Mouse (Mus musculus): Measurements from ENCODE around the gene Pcgf1. TPM values are rescaled to one million over a fixed set of nuclear protein-coding genes. Genes with fewer than 3 reads are reported as not detected.

Pcgf1 gene
- total RNA-seq, 2 experiments from 2014 or later: 7.2 to 10.2 TPM

DNA sequence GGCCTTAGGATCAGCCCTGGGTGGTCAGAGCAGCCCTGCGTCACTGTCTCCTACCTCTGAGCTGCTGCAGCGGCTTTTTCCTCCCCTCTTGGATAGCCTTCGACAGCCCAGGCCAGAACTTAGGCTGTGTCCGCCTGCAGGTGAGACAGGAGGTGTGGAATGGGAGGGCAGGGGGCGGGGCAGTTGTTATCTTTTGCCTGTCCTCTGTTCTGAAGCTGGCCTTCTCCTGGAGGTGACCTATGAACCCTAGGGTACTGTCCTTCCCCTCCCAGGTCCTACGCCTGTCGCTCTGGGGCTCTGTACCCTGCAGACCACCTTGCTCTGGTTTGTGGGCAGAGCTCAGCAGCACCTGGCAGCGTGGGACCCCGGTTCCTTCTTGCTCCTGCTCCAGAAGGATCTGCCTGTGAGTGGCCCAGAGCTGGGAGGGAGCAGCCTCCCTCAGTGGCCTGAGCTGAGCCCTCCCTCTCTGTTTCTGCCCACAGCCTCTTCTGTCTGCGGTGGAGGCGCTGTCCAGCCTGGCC is 25.5 kb downstream of the Pcgf1 start:
- no peak for DNase-seq

DNA sequence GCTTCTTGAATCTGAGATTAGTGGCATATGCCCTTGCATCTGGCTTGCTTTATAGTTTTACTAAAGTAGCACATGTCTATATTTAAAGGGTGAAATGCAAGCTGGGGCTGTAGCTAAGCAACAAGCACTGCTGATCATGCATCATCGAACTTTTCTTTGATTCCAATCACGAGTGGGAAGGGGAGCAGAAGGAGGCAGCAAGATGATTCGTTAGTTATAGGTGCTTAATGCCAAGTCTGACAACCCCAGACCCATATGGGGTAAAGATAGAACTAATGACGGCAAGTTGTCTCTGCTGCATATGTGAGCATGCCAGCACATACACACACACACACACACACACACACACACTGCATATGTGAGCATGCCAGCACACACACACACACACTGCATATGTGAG is 26.5 kb downstream of the Pcgf1 start:
- DNase-seq: no peak

DNA sequence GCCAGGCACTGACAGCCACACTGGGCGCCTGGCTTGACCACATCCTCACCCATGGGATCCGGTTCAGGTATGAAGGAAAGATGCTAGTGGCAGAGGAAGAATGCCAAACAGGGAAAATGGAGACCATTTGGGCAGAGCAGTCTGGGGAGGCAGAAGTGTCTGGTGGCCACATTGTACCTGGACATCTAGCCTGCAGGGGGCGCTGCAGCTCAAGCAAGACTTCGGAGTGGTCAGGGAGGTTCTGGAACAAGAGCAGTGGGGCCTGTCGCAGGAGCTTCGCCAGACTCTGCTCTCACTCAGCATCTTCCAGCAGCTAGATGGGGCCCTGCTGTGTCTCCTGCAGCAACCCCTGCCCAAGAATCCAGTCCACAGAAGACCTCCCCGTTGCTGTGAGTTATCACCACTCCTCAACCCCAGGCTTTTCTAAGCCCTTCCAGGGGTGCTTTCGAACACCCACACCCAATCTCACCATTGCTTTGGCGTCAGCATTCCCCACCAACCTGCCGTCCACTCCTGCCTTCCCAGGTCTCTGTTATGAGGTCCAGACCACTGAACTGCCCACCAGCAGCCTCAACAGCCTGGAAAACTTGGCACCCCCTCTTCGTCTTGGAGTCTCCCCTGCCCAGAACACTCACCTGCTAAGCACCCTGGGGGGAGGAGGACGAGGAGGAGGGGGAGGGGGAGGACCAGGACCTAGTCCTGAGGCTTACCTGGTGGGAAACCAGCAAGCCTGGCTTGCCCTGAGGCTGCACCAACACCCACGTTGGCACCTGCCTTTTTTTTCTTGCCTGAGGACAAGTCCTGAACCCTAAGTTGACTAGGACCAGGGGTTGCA is 30.1 kb downstream of the Pcgf1 start:
- DNase-seq: peak; percentile 88

DNA sequence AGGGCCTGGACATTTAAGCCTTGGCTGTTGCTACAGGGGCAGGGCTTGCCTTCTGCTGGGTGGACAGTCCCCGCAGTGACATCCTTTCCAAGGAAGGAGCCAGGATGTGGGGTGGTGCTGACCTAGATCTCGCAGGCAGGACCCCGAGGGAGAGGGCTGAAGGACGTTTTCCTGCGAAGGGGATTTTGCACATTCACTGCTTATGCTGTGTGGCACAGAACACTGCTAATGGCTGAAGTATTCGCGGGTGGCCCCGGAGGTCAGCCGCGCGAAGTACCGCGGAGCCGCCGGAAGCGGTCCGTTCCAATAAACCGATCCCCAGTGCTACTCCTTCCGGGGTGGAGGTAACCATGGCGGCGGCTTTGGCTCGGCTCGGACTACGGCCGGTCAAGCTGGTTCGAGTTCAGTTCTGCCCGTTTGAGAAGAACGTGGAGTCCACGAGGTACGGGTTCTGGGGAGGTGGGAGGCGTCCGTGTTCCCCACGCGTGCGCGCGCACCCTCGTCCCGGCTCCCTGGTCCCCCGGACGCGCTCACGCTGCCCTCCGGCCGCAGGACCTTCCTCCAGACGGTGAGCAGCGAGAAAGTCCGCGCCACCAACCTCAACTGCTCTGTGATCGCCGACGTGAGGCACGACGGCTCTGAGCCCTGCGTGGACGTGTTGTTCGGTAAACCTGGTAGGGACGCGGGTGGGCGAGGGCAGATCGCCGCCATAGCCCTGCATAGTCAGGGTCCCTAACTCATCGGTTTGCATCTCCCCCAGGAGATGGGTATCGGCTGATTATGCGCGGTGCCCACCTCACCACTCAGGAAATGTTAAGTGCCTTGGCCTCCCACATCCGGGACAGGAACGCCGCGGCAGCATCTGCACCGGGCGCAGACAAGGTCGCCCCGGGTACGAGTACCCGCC is 31.3 kb downstream of the Pcgf1 start, which contains the start of gene Mrpl53:
Gene Mrpl53, plus strand, starts transcription at position 279 of the 907 bp plus-strand sequence.
- peak; percentile 87 for DNase-seq

DNA sequence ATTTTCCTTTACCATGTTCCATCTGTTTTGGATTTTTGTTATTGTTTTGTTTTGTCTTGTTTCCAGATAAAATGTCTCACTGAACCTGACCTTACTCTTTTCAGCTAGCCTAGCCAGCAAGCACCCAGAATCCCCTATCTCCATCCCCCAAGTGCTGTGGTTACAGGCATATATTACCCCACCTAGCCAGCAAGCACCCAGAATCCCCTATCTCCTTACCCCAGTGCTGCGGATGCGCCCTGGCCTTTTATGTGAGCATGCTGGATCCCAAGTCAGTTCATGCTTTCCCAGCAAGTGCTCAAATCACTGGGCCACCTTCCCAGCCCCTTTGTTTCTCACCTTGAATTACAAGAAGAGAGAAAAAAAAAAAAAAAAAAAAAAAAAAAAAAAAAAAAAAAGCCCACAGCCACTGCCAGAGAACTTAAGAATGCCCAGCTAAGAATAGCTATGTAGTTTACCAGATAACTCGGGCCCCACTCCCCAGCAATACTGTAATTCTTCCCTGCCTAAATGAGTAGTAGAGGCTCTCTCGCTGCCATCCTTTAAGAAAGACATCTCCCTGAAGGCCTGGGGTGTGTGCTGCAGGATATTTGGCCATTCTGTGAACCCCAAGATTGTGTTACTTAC is 34.0 kb downstream of the Pcgf1 start:
- no peak for DNase-seq

DNA sequence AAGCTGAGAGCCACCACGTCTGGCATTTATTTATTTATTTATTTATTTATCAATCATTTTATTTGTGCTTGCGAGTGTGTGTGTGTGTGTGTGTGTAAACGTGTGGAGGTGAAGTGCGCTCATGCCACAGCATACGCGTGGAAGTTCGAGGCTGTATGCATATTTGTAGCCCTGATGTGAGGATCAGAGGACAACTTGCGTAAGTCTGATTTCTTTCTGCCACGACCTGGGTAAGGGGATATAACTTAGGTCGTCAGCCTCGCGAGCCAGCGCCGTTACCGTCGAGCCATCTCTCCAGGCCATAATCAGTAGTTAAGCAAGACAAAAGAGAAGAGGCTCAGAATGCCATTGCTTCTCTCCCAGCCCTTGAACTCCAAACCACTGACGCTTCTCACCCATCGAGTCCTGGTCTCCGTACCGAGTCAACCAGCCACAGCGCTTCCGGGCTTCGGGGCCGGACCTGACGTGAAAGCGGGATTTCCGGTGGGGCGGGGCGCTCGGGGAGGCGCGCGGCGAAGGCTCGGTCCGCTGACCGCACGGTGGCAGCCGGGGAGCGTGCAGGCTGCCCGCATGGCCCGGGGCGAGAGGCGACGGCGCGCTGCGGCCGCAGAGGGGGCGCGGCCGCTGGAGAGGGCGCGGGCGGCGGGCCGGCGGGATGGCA is 37.5 kb downstream of the Pcgf1 start, which contains the start of gene Mogs:
Gene Mogs, plus strand, starts transcription at position 486 of the 661 bp plus-strand sequence.
- DNase-seq: peak; percentile 96

DNA sequence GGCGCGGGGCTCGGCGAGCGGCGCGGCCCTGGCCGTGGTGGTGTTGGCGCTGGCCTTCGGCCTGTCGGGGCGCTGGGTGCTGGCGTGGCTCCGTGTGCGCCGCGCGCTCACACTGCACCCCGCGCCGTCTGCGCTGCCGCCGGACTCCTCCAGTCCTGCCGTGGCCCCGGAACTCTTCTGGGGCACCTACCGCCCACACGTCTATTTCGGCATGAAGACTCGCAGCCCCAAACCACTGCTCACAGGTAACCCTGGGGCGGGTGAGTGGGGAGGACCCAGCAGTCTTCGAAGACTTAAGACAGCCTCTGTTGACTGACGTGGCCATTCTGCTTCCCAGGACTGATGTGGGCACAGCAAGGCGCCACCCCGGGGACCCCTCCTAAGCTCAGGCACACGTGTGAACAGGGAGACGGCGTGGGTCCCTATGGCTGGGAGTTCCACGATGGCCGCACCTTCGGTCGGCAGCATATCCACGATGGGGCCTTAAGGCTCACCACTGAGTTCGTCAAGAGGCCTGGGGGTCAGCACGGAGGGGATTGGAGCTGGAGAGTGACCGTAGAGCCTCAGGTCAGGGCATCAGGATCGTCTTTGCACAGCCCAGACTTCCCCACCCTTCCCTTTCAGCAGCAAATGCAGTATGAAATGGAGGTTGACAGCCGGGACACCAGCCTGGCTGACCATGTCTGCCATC is 38.2 kb downstream of the Pcgf1 start:
- no peak for DNase-seq

DNA sequence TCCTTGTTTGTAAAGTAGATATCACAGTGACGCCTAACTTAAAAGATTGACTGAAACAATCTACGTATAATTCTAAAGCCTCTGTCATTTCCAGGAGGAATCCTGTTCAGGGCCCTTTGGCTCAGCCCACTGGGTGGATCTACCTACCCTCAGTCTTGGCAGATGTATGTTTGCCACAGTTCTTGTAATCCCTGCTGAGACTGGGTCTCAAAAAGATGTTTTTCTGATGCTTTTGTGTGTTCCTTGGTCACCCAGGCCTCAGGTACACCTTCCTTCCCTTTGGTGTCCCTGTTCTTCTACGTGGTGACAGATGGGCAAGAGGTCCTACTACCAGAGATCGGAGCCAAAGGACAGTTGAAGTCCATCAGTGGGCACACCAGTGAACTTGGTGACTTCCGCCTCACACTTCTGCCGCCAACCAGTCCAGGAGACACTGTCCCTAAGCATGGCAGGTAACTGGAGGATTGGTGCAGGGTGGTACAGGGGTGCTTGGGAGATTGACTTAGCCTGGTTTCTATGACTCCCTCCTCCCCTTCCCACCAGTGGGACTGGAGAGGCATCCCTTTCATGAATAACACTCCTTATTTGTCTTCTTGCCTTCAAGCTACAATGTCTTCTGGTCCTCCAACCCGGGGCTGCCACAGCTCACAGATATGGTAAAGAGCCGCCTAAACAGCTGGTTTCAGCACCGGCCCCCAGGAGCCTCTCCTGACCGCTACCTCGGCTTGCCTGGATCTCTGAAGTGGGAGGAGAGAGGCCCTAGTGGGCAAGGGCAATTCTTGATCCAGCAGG is 38.9 kb downstream of the Pcgf1 start:
- no peak for DNase-seq

DNA sequence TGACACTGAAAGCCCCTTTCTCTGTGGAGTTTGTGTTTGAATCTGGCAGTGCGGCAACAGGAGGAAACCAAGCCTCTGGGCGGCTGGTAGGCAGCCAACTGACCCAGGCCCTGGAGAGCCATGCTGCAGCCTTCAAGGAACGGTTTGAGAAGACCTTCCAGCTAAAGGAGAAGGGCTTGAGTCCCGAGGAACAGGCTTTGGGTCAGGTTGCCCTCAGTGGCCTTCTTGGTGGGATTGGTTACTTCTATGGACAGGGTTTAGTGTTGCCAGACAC is 39.4 kb downstream of the Pcgf1 start:
- DNase-seq: no peak

DNA sequence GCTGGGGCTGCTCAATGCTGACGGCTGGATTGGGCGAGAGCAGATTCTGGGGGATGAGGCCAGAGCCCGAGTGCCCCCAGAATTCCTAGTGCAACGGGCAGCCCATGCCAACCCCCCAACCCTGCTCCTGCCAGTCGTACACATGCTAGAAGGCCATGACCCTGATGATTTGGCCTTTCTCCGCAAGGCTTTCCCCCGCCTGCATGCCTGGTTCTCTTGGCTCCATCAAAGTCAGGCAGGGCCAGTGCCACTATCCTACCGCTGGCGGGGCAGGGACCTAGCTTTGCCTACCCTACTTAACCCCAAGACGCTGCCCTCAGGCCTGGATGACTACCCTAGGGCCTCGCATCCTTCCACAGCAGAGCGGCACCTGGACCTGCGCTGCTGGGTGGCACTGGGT is 39.9 kb downstream of the Pcgf1 start:
- DNase-seq: no peak

DNA sequence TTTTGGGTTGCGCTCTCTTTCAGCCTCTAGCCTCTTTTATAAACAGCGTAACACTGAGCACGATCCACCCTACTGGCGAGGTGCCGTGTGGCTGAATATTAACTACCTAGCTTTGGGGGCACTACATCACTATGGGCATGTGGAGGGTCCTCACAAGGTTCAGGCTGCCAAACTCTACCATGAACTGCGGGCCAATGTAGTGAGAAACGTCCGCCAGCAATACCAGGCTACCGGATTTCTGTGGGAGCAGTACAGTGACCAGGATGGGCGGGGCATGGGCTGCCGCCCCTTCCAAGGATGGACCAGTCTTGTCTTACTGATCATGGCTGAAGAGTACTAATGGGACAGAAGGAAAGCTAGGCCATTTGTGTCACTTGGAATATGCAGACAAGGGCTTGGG is 40.7 kb downstream of the Pcgf1 start:
- no peak for DNase-seq

DNA sequence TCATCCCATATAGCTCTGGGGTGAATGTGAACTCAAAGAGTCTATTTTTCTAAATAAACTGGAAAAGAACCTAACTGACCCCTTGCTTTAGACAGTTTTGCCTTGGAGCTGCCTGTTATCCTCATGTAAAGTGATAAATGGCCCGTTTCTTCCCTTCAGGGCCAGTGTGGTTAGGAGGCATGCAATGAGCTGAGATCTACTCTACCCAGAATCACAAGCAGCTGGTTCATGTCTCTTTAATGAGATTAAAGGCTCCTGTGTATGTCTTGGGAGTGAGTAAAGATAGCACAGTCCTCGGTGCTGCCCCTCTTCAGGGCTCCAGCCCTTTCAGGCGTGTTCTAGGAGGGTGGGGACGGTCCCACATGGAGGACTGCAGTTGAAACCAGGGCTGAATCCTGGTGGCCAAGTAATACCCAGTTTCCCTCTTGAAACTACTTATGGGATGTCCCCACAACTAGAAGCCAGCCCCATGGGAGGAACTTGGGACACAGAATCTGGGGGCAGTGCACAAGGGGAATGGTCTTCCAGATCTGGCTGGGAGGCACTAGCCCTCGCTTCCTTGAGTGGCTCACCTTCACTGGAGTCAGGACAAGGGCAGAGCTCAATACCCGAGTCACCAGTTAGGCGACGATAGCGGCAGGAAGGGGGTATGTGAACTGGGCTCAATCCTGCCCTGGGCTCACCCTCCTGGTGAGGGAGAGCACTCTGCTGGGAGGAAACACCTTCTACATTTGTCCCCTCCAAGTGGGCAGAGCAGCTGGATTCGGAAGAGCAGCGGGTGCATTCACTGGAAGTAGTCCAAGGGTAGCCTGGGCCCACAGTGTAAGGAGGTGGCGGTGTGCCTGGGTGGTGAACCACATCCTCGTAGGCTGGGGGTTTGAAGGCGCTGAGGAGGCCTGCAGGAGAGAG is 41.4 kb downstream of the Pcgf1 start:
- DNase-seq: no peak

DNA sequence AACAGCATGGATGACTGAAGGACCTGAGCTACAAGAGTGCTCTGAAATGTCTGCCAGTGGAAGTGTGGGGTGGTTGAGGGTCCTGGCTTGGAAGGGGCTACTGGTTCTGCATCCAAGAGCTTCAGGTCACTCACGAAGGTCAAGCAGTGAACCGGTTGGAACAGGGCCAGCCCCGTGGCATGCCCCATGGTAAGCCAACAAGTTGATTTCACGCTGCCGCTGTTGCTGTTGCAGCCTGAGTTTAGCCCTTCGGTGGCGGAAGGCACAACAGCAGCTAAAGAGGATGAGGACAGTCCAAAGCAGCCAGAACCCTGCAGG is 42.0 kb downstream of the Pcgf1 start:
- DNase-seq: peak; percentile 33

DNA sequence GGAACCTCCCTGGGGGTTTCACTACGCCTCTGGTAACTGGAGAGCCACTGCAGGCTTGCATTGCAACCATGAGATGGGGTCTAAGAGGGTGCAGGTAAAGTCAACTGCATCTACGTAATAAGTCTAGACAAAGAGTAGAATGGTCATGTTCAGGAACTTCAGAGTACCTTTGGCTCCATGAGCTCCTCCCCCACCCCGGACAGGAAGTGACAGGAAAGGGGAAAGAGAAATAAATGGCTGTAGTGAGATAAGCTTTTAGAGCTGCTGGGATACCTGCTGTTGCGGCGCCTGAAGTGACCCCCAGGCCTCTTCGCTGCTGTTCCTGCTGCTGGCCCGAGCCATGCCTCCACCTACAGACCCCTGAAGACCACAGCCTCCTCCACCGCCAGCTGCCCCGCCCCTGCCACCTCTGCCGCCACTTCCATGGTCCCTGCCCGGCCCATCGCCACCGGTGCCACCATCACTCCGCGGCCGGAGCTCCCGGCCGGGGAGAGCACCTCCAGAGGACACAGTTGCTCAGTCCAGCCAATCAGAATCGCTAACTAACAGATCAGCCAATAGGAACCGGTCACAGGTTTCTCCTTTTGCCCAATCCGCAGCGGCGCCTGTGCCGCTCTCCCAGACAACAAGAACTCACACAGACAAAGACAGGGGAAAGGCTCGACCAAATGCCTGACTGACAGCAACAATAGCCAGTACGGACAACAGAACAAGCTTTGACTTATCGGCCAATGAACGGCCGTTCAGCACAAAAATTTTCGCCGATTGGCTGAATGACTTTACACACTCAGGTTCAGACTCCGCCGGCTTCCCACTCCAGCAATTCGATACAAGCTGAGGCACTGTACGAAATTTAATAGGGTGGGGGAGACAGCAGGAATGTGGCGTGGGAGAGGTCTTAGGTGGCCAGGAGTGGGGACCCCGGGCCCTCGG is 43.5 kb downstream of the Pcgf1 start, which contains the start of gene Wbp1:
Gene Wbp1, minus strand, starts transcription at position 630 of the 933 bp plus-strand sequence.
- peak; percentile 94 for DNase-seq

DNA sequence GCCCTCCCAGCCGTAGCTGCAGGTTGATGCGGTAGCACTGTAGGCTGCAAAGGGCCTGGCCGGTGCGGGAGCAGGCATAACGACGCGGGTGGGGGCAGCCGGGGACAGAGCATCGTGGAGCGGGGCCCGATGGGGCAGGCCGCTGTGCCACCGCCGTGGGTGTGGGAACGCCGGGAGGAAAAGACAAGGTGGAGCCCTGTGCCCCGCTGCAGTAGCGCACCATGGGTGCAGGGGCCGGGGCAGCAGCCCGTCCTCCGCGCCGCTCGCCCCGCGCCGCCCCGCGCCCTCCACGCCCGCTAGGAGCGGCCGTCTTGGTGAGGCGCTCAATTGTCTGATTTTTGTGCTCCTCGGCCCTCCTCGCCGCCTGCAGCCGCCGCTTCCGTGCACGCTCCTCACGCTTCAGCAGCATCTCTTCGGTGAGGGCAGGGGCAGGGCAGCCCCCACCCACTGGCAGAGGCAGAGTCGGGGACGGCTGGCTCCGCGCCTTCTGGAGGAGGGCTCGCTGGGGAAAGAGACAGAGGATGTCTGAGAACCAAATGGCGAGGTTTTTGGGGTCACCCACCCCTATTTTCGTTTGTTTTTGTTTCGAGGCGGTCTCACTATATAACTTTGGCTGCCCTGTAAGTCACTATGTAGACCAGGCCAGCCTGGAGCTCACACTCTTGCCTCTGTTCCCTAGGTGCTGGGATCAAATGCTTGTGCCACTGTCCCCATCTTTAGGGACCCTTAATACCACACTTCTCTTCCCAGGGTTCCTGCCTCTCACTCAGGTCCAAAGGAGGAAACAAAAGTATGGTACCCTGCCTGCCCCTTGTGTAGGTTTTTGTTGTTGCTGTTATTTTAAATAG is 44.4 kb downstream of the Pcgf1 start:
- DNase-seq: no peak

DNA sequence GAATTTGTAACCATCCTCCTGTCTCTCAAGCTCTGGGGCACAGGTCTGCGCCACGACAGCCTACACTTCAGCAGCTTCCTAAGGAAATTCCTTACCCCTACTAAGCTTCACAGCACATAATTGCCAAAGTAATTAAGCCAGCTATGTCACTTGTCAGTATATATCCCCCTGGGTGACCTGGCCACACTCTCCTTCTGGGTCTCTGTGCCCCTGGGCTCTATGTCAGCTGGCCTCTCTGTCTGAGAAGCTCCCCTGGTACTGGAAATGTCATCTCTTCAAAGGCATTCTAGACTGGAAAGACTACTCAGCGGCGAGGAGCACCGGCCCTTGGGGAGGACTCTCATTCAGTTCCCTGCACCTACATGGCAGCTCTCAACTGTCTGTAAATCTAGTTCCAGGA is 45.3 kb downstream of the Pcgf1 start:
- no peak for DNase-seq

DNA sequence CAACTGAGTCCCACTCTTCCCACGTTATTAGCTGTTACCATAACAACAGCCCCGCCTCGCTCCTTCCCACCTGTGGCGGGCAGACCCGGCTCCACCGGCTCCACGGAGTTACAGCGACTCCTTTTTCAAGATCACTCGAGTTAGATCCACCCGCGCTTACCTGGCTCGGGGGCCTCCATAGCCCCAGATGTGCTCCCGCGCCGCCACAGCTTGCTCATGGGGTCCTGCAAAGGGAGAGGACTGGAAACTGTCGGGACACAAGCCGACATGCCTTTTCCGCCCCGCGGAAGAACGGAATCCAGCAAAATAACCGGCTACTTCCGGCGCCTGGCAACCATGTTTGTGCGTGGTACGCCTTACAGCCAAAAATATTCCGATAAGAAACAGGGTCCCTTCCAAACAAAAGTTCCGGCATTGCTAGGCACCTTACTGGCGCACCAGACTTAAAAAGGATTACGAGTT is 47.2 kb downstream of the Pcgf1 start:
- peak; percentile 94 for DNase-seq

DNA sequence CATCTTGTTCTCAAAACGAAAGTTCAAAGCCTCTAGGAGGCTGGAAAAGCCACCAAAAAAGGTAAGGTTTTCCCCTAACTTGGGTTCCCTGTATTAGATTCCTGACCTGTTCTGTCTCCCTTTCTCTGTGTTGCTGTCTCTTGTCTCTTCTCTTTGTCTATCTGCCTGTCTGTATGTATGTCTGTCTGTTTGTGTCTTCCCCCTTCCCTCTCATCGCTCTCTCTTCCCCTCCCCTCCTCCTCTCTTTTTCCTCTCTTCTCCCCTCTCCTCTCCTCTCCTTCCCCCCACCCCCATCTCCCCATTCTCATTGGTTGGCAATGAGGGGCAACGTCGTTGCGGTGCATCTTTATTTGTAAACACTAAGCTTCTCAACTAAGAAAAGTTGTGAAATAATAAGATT is 47.7 kb downstream of the Pcgf1 start, which contains the start of gene Ino80b:
Gene Ino80b, minus strand, starts transcription at position 101 of the 400 bp plus-strand sequence.
- DNase-seq: no peak

All from heart, postnatal 4 days (tissue).